Mouse (Mus musculus): Measurements from ENCODE around the gene 2310022A10Rik. TPM values are rescaled to one million over a fixed set of nuclear protein-coding genes. Genes with fewer than 3 reads are reported as not detected.
A peak's percentile ranks its signal among the peaks of the same experiment; 100 is the strongest.

Gene 2310022A10Rik
- polyA plus RNA-seq, 1 experiment from 2014 or later, result 31.0 TPM

- peaks cover 13% of the 10 kb centered on the region for H3K36me3 ChIP-seq (ENCODE audit: control insufficient read depth, insufficient read depth, low read length)
- H3K27ac ChIP-seq (replicated peaks in 1 of 2; ENCODE audit: control insufficient read depth in 1 of 2, insufficient read depth in 1 of 2, low read depth in 2 of 2, low read length in 2 of 2), result no peak overlapping the region
- peaks cover 4 to 15% of the 10 kb centered on the region in 2 experiments; a peak in 3 of 4 replicates for H3K4me1 ChIP-seq (ENCODE audit: control insufficient read depth in 2 of 2, insufficient read depth in 2 of 2, low read length in 2 of 2)
- peak overlapping the region in 1 of 2 experiments; percentile 70; a peak in 1 of 4 replicates for H3K4me3 ChIP-seq (ENCODE audit: control insufficient read depth in 1 of 2, insufficient read depth in 1 of 2, low read depth in 1 of 2, low read length in 2 of 2)
- H3K27me3 ChIP-seq (ENCODE audit: control insufficient read depth, insufficient read depth, low read length), result no peaks in the 10 kb centered on the region
- ATAC-seq (ENCODE audit: insufficient number of reproducible peaks, insufficient read depth, low FRiP score, low read depth), result no peak
- WGBS, result 52% methylated on average over 5 of the region's 5 CpGs
- H3K9ac ChIP-seq (ENCODE audit: low read length), result peak overlapping the region; percentile 82
- no peaks in the 10 kb centered on the region for H3K9me3 ChIP-seq (ENCODE audit: control insufficient read depth, low read length)
- H3K4me2 ChIP-seq (ENCODE audit: low read length), result peak overlapping the region; percentile 84
Measured at GRCm38 (mm10) chr7:27552070-27552469, 963 bp upstream of the 2310022A10Rik start.

- ATAC-seq (ENCODE audit: insufficient number of reproducible peaks, insufficient read depth, low FRiP score, low read depth), result peak; percentile 76
- peaks cover 72% of the 10 kb centered on the region for H3K36me3 ChIP-seq (ENCODE audit: control insufficient read depth, insufficient read depth, low read length)
- peak overlapping the region; percentile 10 to 39 for H3K4me3 ChIP-seq (ENCODE audit: control insufficient read depth in 1 of 2, insufficient read depth in 1 of 2, low read depth in 1 of 2, low read length in 2 of 2)
- H3K27me3 ChIP-seq (ENCODE audit: control insufficient read depth, insufficient read depth, low read length), result no peaks in the 10 kb centered on the region
- peak overlapping the region; percentile 53 for H3K4me2 ChIP-seq (ENCODE audit: low read length)
- peak overlapping the region; percentile 91 to 96 for H3K27ac ChIP-seq (replicated peaks in 1 of 2; ENCODE audit: control insufficient read depth in 1 of 2, insufficient read depth in 1 of 2, low read depth in 2 of 2, low read length in 2 of 2)
- 33% methylated on average over 8 of the region's 8 CpGs for WGBS
- H3K9me3 ChIP-seq (ENCODE audit: control insufficient read depth, low read length), result no peaks in the 10 kb centered on the region
- H3K4me1 ChIP-seq (ENCODE audit: control insufficient read depth in 2 of 2, insufficient read depth in 2 of 2, low read length in 2 of 2), result peaks cover 14 to 18% of the 10 kb centered on the region in 2 experiments
- H3K9ac ChIP-seq (ENCODE audit: low read length), result peak overlapping the region; percentile 34
Measured at GRCm38 (mm10) chr7:27560291-27560887, 7.4 kb downstream of the 2310022A10Rik start.

- ATAC-seq (ENCODE audit: insufficient number of reproducible peaks, insufficient read depth, low FRiP score, low read depth), result peak; percentile 8; the same call in 1 of the 2 replicates
- H3K9ac ChIP-seq (ENCODE audit: low read length), result peak overlapping the region; percentile 27; the same call in 1 of the 2 replicates
- peak overlapping the region; percentile 91 to 96 for H3K27ac ChIP-seq (replicated peaks in 1 of 2; ENCODE audit: control insufficient read depth in 1 of 2, insufficient read depth in 1 of 2, low read depth in 2 of 2, low read length in 2 of 2)
- H3K4me2 ChIP-seq (ENCODE audit: low read length), result peak overlapping the region; percentile 53
- 75% methylated on average over 1 of the region's 1 CpGs for WGBS
- peaks cover 71% of the 10 kb centered on the region for H3K36me3 ChIP-seq (ENCODE audit: control insufficient read depth, insufficient read depth, low read length)
- H3K4me1 ChIP-seq (ENCODE audit: control insufficient read depth in 2 of 2, insufficient read depth in 2 of 2, low read length in 2 of 2), result peaks cover 14 to 18% of the 10 kb centered on the region in 2 experiments
- H3K27me3 ChIP-seq (ENCODE audit: control insufficient read depth, insufficient read depth, low read length), result no peaks in the 10 kb centered on the region
- no peaks in the 10 kb centered on the region for H3K9me3 ChIP-seq (ENCODE audit: control insufficient read depth, low read length)
- peak overlapping the region; percentile 8 to 10 for H3K4me3 ChIP-seq (ENCODE audit: control insufficient read depth in 1 of 2, insufficient read depth in 1 of 2, low read depth in 1 of 2, low read length in 2 of 2)
Measured at GRCm38 (mm10) chr7:27560978-27561377, 7.9 kb downstream of the 2310022A10Rik start.

GRCm38 (mm10) chr7:27569580-27570224, 16.7 kb downstream of the 2310022A10Rik start:
- H3K27me3 ChIP-seq (ENCODE audit: control insufficient read depth, insufficient read depth, low read length), result no peaks in the 10 kb centered on the region
- H3K9ac ChIP-seq (ENCODE audit: low read length), result no peak overlapping the region
- WGBS, result 79% methylated on average over 5 of the region's 5 CpGs
- H3K4me1 ChIP-seq (ENCODE audit: control insufficient read depth in 2 of 2, insufficient read depth in 2 of 2, low read length in 2 of 2), result no peaks in the 10 kb centered on the region
- H3K4me3 ChIP-seq (ENCODE audit: control insufficient read depth in 1 of 2, insufficient read depth in 1 of 2, low read depth in 1 of 2, low read length in 2 of 2), result no peak overlapping the region
- H3K4me2 ChIP-seq (ENCODE audit: low read length), result no peak overlapping the region
- H3K36me3 ChIP-seq (ENCODE audit: control insufficient read depth, insufficient read depth, low read length), result peaks cover 75% of the 10 kb centered on the region
- ATAC-seq (ENCODE audit: insufficient number of reproducible peaks, insufficient read depth, low FRiP score, low read depth), result no peak
- no peaks in the 10 kb centered on the region for H3K9me3 ChIP-seq (ENCODE audit: control insufficient read depth, low read length)
- no peak overlapping the region for H3K27ac ChIP-seq (replicated peaks in 1 of 2; ENCODE audit: control insufficient read depth in 1 of 2, insufficient read depth in 1 of 2, low read depth in 2 of 2, low read length in 2 of 2)

GRCm38 (mm10) chr7:27572133-27572532, 19.1 kb downstream of the 2310022A10Rik start:
- Histone ChIP-seq H3K4me2 (ENCODE audit: low read length) (no peak overlapping the region), H3K9me3 (ENCODE audit: control insufficient read depth, low read length) (no peaks in the 10 kb centered on the region), H3K27ac (replicated peaks in 1 of 2; ENCODE audit: control insufficient read depth in 1 of 2, insufficient read depth in 1 of 2, low read depth in 2 of 2, low read length in 2 of 2) (no peak overlapping the region), H3K9ac (ENCODE audit: low read length) (no peak overlapping the region), H3K4me3 (ENCODE audit: control insufficient read depth in 1 of 2, insufficient read depth in 1 of 2, low read depth in 1 of 2, low read length in 2 of 2) (no peak overlapping the region), H3K4me1 (ENCODE audit: control insufficient read depth in 2 of 2, insufficient read depth in 2 of 2, low read length in 2 of 2) (no peaks in the 10 kb centered on the region), H3K36me3 (ENCODE audit: control insufficient read depth, insufficient read depth, low read length) (peaks cover 81% of the 10 kb centered on the region), H3K27me3 (ENCODE audit: control insufficient read depth, insufficient read depth, low read length) (no peaks in the 10 kb centered on the region)
- WGBS, result 91% methylated on average over 4 of the region's 4 CpGs
- no peak for ATAC-seq (ENCODE audit: insufficient number of reproducible peaks, insufficient read depth, low FRiP score, low read depth)

GRCm38 (mm10) chr7:27574124-27574880, 21.3 kb downstream of the 2310022A10Rik start:
- H3K4me2 ChIP-seq (ENCODE audit: low read length), result no peak overlapping the region
- peaks cover 81% of the 10 kb centered on the region for H3K36me3 ChIP-seq (ENCODE audit: control insufficient read depth, insufficient read depth, low read length)
- no peaks in the 10 kb centered on the region for H3K9me3 ChIP-seq (ENCODE audit: control insufficient read depth, low read length)
- no peak overlapping the region for H3K9ac ChIP-seq (ENCODE audit: low read length)
- no peak overlapping the region for H3K4me3 ChIP-seq (ENCODE audit: control insufficient read depth in 1 of 2, insufficient read depth in 1 of 2, low read depth in 1 of 2, low read length in 2 of 2)
- no peaks in the 10 kb centered on the region for H3K27me3 ChIP-seq (ENCODE audit: control insufficient read depth, insufficient read depth, low read length)
- no peaks in the 10 kb centered on the region for H3K4me1 ChIP-seq (ENCODE audit: control insufficient read depth in 2 of 2, insufficient read depth in 2 of 2, low read length in 2 of 2)
- 91% methylated on average over 14 of the region's 14 CpGs for WGBS
- ATAC-seq (ENCODE audit: insufficient number of reproducible peaks, insufficient read depth, low FRiP score, low read depth), result no peak
- no peak overlapping the region for H3K27ac ChIP-seq (replicated peaks in 1 of 2; ENCODE audit: control insufficient read depth in 1 of 2, insufficient read depth in 1 of 2, low read depth in 2 of 2, low read length in 2 of 2)

GRCm38 (mm10) chr7:27576914-27577313, 23.9 kb downstream of the 2310022A10Rik start:
- no peaks in the 10 kb centered on the region for H3K9me3 ChIP-seq (ENCODE audit: control insufficient read depth, low read length)
- no peak for ATAC-seq (ENCODE audit: insufficient number of reproducible peaks, insufficient read depth, low FRiP score, low read depth)
- H3K36me3 ChIP-seq (ENCODE audit: control insufficient read depth, insufficient read depth, low read length), result peaks cover 84% of the 10 kb centered on the region
- H3K4me3 ChIP-seq (ENCODE audit: control insufficient read depth in 1 of 2, insufficient read depth in 1 of 2, low read depth in 1 of 2, low read length in 2 of 2), result no peak overlapping the region
- H3K4me2 ChIP-seq (ENCODE audit: low read length), result no peak overlapping the region
- no peaks in the 10 kb centered on the region for H3K4me1 ChIP-seq (ENCODE audit: control insufficient read depth in 2 of 2, insufficient read depth in 2 of 2, low read length in 2 of 2)
- H3K9ac ChIP-seq (ENCODE audit: low read length), result no peak overlapping the region
- H3K27ac ChIP-seq (replicated peaks in 1 of 2; ENCODE audit: control insufficient read depth in 1 of 2, insufficient read depth in 1 of 2, low read depth in 2 of 2, low read length in 2 of 2), result no peak overlapping the region
- whole genome bisulfite sequencing, result 72% methylated on average over 6 of the region's 6 CpGs
- H3K27me3 ChIP-seq (ENCODE audit: control insufficient read depth, insufficient read depth, low read length), result no peaks in the 10 kb centered on the region
